Mouse (Mus musculus): Measurements from ENCODE around the gene Siah2.

Gene Siah2

DNA sequence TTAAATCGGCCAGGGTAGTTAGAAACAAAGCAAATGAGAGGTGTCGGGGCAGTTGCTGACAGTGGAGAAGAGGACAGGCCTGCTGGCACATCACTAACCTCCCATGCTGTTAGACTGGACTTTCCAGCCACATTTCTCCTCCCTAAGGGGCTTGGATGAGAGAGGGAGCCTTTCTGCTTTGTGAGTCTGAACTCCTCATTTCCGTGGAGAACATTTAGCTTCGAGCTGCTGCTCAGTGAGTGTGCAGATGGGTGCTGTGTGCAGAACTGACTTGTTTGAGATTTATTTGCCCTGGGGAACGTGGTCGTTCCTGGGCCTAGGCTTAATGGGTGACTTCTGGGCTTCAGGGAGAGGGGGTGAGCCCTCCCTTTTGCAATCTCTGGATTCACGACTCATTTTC, 3.3 kb upstream of the Siah2 start:
- in situ Hi-C loops (cut with MboI, MseI) = loop anchor here (5.0 kb wide), 1 partner anchor 118 kb away; the partner anchor contains the start of gene Selenot

DNA sequence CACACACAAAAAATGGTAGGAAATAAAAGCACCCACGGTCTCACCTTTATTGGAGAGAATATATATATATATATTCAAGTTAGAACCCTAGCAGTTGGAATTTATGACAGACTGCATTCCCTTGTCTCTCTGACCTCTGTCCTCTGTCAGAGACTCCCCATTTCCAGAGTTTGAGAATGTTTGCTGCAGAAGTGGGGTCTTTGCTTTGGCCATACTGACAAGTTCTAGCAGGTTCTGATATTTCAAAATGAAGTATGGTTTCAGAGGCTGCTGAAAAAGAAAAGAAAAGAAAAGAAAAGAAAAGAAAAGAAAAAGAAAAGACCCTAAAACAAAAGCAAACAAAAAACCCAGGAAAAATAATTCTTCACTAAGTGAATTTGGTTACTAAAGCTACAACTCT, 2.8 kb upstream of the Siah2 start:
- in situ Hi-C loops (cut with MboI, MseI) = loop anchor here (5.0 kb wide), 1 partner anchor 118 kb away; the partner anchor contains the start of gene Selenot

GRCm38 (mm10) chr3:58693331-58693730, 1.1 kb upstream of the Siah2 start:
- in situ Hi-C loops (cut with MboI, MseI) = no loop called here

DNA sequence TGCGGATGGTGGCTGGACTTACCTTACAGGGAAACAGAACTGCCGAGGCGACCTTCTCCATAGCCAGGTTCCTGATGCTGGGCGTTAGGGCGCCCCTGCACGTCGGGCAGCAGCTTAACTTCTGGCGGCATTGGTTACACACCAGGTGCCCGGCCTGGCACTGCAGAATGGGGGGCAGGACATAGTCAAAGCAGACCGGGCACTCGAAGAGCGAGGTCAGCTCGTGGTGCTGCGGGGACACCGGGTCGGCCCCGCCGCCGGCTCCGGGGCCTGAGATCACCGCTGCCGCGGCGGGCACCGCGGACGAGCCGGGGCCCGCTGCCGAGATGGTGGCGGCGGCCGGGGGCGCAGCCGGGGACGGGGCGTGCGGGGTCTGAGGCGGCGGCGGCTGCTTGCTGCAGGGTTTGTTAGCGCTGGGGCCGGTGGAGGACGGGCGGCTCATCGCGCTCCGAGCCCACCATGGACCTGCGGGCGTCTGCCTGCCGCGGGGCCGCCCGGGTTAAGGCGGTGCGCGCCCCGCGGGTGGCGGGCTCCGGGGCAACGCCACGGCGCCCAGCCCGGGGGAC, 743 bp downstream of the Siah2 start:
- in situ Hi-C loops (cut with MboI, MseI) = no loop called here

GRCm38 (mm10) chr3:58690619-58691373, 1.4 kb downstream of the Siah2 start:
- in situ Hi-C loops (cut with MboI, MseI) = no loop called here

DNA sequence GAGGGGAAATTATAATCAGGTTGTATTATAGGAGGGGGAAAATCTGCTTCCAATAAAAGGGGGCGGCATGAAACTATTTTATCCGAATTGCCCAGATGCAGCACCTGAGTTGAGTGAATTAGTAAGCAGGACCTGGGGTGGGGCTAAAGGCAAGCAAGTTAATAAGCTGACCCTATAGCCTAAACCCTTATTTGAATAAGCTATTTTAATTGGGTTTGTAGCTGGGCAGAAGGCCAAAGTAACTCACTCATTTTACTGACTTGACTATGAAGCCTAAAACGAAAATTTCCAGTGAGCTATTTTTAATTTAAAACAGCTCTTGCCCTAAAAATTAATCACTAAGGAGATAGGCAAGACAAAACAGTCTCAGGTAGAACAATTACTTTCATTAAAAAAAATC, 2.5 kb downstream of the Siah2 start:
- in situ Hi-C loops (cut with MboI, MseI) = no loop called here

DNA sequence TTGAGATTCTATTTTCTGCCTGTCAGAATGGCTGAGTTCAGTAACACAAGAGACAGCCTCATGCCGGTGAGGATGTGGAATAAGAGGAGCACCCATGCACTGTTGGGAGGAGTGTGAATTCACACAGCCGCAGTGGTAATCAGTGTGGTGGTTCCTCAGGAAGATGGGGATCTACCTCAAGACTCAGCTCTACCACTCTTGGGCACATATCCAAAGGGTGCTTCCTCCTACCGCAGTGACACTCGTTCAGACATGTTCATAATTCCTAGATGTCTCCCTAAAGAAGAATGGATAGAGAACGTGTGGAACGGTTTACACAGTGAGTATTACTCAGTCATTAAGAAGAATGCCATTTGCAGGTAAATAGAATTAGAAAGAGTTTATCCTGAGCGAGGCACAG, 3.1 kb downstream of the Siah2 start:
- in situ Hi-C loops (cut with MboI, MseI) = no loop called here

DNA sequence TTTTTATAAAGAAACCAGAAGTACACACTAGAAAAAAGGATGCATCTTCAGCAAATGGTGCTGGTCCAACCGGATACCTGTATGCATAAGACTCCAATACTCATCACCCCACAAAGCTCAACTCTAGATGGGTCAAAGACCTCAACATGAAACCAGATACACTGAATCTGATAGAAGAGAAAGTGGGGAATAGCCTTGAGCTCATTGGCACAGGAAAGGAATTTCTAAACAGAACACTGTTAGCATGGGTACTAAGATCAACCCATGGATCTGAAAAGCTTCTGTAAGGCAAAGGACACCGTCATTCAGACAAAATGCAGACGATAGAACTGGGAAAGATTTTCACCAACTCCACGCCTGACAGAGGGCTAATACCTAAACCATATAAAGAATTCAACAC, 3.6 kb downstream of the Siah2 start:
- in situ Hi-C loops (cut with MboI, MseI) = no loop called here

- in situ Hi-C loops (cut with MboI, MseI) = no loop called here
These were observed 5.3 kb downstream of the Siah2 start for GRCm38 (mm10) chr3:58686922-58687284.

- in situ Hi-C loops (cut with MboI, MseI) = no loop called here
These were observed 5.8 kb downstream of the Siah2 start for GRCm38 (mm10) chr3:58686206-58686921.

DNA sequence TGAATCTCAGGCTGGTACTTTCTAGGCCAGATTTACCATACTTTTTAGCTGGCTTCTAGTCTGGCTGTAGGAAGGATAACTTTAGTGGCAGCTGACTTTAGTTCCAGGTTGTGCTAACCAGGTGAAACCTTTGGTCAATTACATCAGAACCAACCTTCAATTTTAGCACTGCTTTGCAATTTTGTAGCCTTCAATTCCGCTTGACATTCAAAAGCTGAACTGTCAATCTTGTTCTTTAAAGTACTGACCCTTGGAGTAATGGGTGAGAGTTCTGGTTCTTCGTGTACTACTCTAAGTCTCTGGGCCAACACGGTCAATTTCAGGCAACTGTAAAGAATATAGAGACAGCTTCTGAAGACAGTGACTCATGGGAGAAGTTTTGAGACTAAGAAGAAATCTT, 6.8 kb downstream of the Siah2 start:
- in situ Hi-C loops (cut with MboI, MseI) = no loop called here

DNA sequence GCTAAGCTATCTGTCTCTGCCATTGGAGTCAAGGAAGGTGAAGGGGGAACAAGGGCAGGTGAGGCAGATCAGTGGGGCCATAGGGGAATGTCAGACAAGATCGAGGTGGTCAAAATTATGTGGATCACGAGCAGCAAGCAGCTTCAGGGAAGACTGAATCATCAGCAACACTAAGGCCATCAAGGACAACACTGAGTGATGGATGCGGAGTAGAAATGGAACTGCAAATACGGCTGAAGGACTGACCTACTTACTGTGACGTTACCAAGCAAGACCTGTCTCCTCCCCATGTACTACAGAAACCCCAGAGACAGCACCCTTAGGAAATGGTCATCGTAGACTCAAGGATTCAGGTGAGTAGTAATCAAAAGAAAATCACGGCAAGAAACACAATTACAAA, 8.9 kb downstream of the Siah2 start:
- in situ Hi-C loops (cut with MboI, MseI) = no loop called here

- in situ Hi-C loops (cut with MboI, MseI) = no loop called here
These were observed 9.9 kb downstream of the Siah2 start for GRCm38 (mm10) chr3:58682336-58682735.

GRCm38 (mm10) chr3:58681831-58682230, 10.4 kb downstream of the Siah2 start:
- in situ Hi-C loops (cut with MboI, MseI) = no loop called here

DNA sequence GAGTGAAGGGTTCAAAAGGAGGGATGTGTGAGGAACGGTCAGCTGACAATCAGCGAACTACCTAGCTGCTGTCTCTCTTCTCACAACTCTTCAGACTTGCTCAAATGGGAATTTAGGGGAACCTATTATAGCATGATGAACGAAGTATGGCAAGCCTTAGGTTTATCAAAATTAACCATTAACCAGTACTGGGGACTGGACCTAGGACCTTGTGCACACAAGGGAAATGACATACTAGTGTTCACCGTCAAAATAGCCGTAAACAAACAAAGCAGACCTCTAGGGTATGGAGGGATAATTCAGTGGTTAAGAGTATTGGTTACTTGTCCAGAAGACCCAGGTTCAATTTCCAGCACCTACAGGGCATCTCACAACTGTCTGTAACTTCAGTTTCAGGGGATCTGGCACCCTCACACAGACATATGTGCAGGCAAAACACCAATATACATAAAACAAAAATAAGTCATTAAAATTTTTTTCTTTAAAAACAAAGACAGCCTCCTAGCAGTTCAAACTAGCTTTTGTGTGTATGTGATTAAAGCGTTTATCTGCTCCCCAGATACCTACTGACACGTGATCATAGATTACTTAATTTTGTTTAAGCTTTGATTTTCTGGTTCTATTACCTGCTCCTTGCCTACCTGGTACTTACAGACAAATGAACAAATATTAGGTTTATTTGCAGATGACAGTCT, 11.1 kb downstream of the Siah2 start:
- in situ Hi-C loops (cut with MboI, MseI) = no loop called here

DNA sequence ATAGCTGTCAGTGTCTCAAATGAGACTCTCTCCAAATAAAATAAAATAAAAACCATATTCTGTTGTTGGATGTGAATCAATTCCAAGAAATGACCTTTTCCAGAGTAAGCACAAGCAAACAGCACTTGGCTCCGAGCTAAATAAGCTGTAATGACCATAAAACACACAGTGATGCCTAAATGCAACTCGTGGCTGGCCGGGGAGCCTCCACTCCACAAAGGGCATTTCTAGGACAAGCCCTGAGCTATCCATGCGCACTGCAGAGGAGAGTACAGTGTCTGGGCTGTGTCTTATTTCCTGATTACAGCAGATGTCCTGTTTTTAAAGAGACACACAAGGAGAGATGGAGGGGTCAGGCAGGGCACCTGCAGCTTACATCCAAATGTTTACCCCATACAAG, 12.2 kb downstream of the Siah2 start:
- in situ Hi-C loops (cut with MboI, MseI) = no loop called here

GRCm38 (mm10) chr3:58678905-58679304, 13.3 kb downstream of the Siah2 start:
- in situ Hi-C loops (cut with MboI, MseI) = no loop called here

- in situ Hi-C loops (cut with MboI, MseI) = no loop called here
These were observed 13.8 kb downstream of the Siah2 start for GRCm38 (mm10) chr3:58678384-58678783.

DNA sequence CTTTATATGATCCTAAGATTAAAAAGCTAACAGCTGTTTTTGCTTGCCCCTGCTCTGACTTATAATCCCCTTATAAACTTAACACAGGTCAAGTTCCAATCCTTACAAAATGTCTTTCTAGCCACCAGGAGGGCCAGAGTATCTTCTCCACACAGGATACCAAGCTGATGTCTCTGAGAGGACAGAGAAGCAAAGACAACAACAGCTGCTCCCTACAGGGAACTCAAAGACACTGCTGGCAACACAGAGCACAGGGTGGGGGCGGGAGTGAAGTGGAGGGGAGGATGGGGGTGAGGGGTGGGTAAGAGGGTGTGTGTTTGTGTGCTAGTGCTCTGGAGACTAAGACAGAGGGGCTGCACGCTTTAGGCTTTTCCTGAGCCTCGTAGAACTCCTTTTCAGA, 14.6 kb downstream of the Siah2 start:
- in situ Hi-C loops (cut with MboI, MseI) = no loop called here

- in situ Hi-C loops (cut with MboI, MseI) = no loop called here
These were observed 18.9 kb downstream of the Siah2 start for GRCm38 (mm10) chr3:58673295-58673694.

- in situ Hi-C loops (cut with MboI, MseI) = no loop called here
These were observed 19.6 kb downstream of the Siah2 start for GRCm38 (mm10) chr3:58672481-58673183.

All from T-helper 1 cell (primary cell).